Mouse (Mus musculus): Measurements from ENCODE around the gene Acap3. TPM values are rescaled to one million over a fixed set of nuclear protein-coding genes. Genes with fewer than 3 reads are reported as not detected.

Acap3 gene
- polyA plus RNA-seq (2017; shearing (Covaris generic)), result 10 to 100 TPM; 17.8 to 23.6 TPM

DNA sequence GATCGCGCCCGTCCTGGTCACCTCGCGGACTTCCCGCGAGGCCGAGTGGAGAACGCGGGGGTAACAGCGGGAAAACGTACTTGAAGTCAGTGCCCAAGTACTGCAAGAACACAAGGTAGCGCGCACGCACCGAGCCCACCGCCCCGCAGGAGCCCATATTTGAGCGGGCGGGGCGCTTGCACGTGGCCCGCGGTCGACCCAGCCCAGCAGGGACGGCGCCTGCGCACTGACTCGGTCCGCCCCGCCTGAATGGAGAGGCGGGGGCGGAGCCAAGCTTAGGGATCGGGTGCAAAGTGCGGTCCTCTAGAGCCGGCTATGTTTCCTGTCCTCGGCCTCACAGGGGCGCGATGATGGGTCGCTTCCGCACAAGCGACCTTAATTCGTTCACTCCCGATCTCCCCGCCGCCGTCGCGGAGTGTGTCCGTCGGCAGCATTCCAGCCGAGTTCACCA, at the start of gene Acap3, which contains the start of gene Pusl1:
Gene Acap3, plus strand, starts transcription at position 272 of the 451 bp plus-strand sequence.
Gene Pusl1, minus strand, starts transcription at position 231 of the 451 bp plus-strand sequence.

DNA sequence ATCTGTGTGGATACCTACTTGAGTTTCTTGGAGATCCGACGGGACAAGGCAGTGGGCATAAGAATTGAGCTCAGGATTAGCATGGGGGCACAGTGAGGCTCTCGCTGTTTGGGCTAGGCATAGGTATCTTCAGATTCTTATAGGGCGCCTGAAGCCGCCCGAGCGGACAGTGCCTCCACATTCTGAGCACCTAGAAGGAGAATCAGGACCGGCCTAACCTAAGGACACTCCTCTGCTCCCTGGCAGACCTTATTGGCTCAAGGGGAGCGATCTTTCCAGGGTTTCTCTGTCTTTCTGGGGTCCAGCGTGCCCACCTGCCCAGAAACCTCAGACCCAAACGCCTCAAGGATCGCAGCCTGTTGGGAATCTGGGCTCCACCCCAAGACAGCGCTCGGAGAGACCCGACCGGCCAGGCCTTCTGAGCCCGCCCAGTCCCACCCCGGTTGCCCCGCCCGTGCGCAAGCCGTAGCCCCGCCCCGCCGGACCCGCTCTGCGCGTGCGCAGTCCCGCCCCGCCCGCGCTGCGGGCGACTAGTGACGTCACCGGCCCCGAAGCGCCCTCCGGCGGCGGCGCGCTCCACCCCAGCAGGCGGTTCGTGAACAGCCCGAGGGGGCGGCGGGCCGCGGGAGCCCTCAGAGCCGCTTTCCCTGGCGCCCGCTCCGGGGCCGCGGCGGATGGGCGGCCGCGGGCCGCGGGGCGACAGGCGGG, 44.6 kb upstream of the Acap3 start, which contains the start of gene Dvl1:
Gene Dvl1, plus strand, starts transcription at position 532 of the 708 bp plus-strand sequence.

DNA sequence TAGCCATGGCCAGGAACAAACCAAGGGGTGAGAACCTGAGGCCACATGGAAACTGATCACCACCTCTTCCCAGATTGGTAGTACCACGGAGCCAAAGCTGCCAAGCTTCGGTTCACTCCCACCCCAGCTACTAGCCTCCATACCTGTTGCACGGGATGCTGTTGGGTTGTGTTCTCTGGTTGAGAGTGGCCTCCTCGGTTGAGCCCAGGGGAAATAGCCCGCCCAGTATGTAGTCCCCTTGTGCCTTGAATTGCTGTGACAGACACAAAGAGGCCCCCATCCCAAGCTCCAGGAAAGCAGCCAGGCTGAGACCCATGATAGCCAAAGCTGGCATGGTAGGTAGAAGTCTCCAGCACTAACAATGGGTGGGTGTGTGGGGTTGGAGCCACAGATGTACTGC, 28.6 kb upstream of the Acap3 start, which contains the start of gene Tas1r3:
Gene Tas1r3, minus strand, starts transcription at position 362 of the 400 bp plus-strand sequence.

GRCm38 (mm10) chr4:155869317-155870033, 22.1 kb upstream of the Acap3 start, which contains the start of the genes Cptp and Ints11:
Cptp (minus strand) TSS chr4:155869440.
Ints11 (plus strand) TSS chr4:155869546.

GRCm38 (mm10) chr4:155943534-155944249, 52.1 kb downstream of the Acap3 start, which contains the start of gene Ube2j2:
Ube2j2 (plus strand) TSS chr4:155943831.

Other genes with a start within 250 kb of the Acap3 start
- not detected for gene Gm10563, start 246.4 kb upstream of the Acap3 start, polyA plus RNA-seq (2017; shearing (Covaris generic))
- under 1 TPM; 0.71 to 0.90 TPM for gene Mmp23, start 238.4 kb upstream of the Acap3 start, polyA plus RNA-seq (2017; shearing (Covaris generic))
- 10 to 100 TPM; 42.2 to 82.6 TPM for gene Mib2, start 222.6 kb upstream of the Acap3 start, polyA plus RNA-seq (2017; shearing (Covaris generic))
- gene Fndc10, start 197.5 kb upstream of the Acap3 start, polyA plus RNA-seq (2017; shearing (Covaris generic)), result 10 to 100 TPM; 11.3 to 18.9 TPM
- 100 to 1,000 TPM; 152 to 154 TPM for gene Ssu72, start 187.0 kb upstream of the Acap3 start, polyA plus RNA-seq (2017; shearing (Covaris generic))
- under 1 TPM; 0.84 to 0.94 TPM for gene Tmem240, start 157.0 kb upstream of the Acap3 start, polyA plus RNA-seq (2017; shearing (Covaris generic))
- gene Atad3a, start 130.7 kb upstream of the Acap3 start, polyA plus RNA-seq (2017; shearing (Covaris generic)), result 10 to 100 TPM; 70.7 to 72.2 TPM
- 1 to 10 TPM in 1 of 2 experiments, under 1 TPM in 1; 0.25 to 2.2 TPM for gene Vwa1, start 117.1 kb upstream of the Acap3 start, polyA plus RNA-seq (2017; shearing (Covaris generic))
- under 1 TPM in 1 of 2 experiments, not detected in 1; 0.05 TPM for gene Tmem88b, start 105.9 kb upstream of the Acap3 start, polyA plus RNA-seq (2017; shearing (Covaris generic))
- 1 to 10 TPM in 1 of 2 experiments, not detected in 1; 2.5 TPM for gene Ankrd65, start 101.4 kb upstream of the Acap3 start, polyA plus RNA-seq (2017; shearing (Covaris generic))
- gene Mrpl20, start 88.9 kb upstream of the Acap3 start, polyA plus RNA-seq (2017; shearing (Covaris generic)), result 100 to 1,000 TPM; 104 to 112 TPM
- gene Ccnl2, start 79.3 kb upstream of the Acap3 start, polyA plus RNA-seq (2017; shearing (Covaris generic)), result 100 to 1,000 TPM; 255 to 303 TPM
- gene Aurkaip1, start 60.5 kb upstream of the Acap3 start, polyA plus RNA-seq (2017; shearing (Covaris generic)), result 100 to 1,000 TPM; 176 to 179 TPM
- gene Mxra8, start 52.1 kb upstream of the Acap3 start, polyA plus RNA-seq (2017; shearing (Covaris generic)), result 10 to 100 TPM in 1 of 2 experiments, 1 to 10 TPM in 1; 2.9 to 10.7 TPM
- gene Dvl1, start 44.4 kb upstream of the Acap3 start, polyA plus RNA-seq (2017; shearing (Covaris generic)), result 10 to 100 TPM; 59.9 to 70.5 TPM
- under 1 TPM; 0.62 to 0.66 TPM for gene Tas1r3, start 28.5 kb upstream of the Acap3 start, polyA plus RNA-seq (2017; shearing (Covaris generic))
- gene Cptp, start 22.4 kb upstream of the Acap3 start, polyA plus RNA-seq (2017; shearing (Covaris generic)), result 10 to 100 TPM; 13.5 to 14.5 TPM
- gene Ints11, start 22.3 kb upstream of the Acap3 start, polyA plus RNA-seq (2017; shearing (Covaris generic)), result 100 to 1,000 TPM; 104 to 139 TPM
- gene Pusl1, start within 50 bp of the Acap3 start, polyA plus RNA-seq (2017; shearing (Covaris generic)), result 10 to 100 TPM; 32.2 to 57.2 TPM
- gene Ube2j2, start 52.0 kb downstream of the Acap3 start, polyA plus RNA-seq (2017; shearing (Covaris generic)), result 100 to 1,000 TPM; 125 to 168 TPM
- 10 to 100 TPM in 1 of 2 experiments, 1 to 10 TPM in 1; 6.2 to 22.9 TPM for gene C1qtnf12, start 70.5 kb downstream of the Acap3 start, polyA plus RNA-seq (2017; shearing (Covaris generic))
- 10 to 100 TPM; 10.8 to 17.6 TPM for gene B3galt6, start 100.8 kb downstream of the Acap3 start, polyA plus RNA-seq (2017; shearing (Covaris generic))
- gene Sdf4, start 101.0 kb downstream of the Acap3 start, polyA plus RNA-seq (2017; shearing (Covaris generic)), result 100 to 1,000 TPM; 475 to 560 TPM
- gene Tnfrsf4, start 122.0 kb downstream of the Acap3 start, polyA plus RNA-seq (2017; shearing (Covaris generic)), result 1,000 to 10,000 TPM in 1 of 2 experiments, 100 to 1,000 TPM in 1; 285 to 1,118 TPM
- gene Tnfrsf18, start 134.3 kb downstream of the Acap3 start, polyA plus RNA-seq (2017; shearing (Covaris generic)), result 100 to 1,000 TPM; 452 to 977 TPM
- 1 to 10 TPM in 1 of 2 experiments, under 1 TPM in 1; 0.42 to 2.2 TPM for gene Ttll10, start 167.6 kb downstream of the Acap3 start, polyA plus RNA-seq (2017; shearing (Covaris generic))
- gene 9430015G10Rik, start 218.2 kb downstream of the Acap3 start, polyA plus RNA-seq (2017; shearing (Covaris generic)), result 10 to 100 TPM; 26.0 to 42.9 TPM
- 1 to 10 TPM in 1 of 2 experiments, under 1 TPM in 1; 0.35 to 1.3 TPM for gene Rnf223, start 238.7 kb downstream of the Acap3 start, polyA plus RNA-seq (2017; shearing (Covaris generic))

Measured in inflammation-experienced regulatory T-cells (primary cell).